Mouse (Mus musculus) small intestine, adult 10 weeks (tissue): ENCODE data around the gene Cyb5r1. TPM values are rescaled to one million over a fixed set of nuclear protein-coding genes. Genes with fewer than 3 reads are reported as not detected.

Experiments
- polyA plus RNA-seq: library from polyadenylated mRNA; stranded (reverse); fragments of 350-450 nt; fragmentation: Illumina TruSeq; extraction: RNeasy Lipid Tissue Mini Kit (QIAGEN cat#74804); gene quantifications from one replicate; pipeline ENCODE4 v1.2.3, GENCODE M21; 2014; ENCODE audit warnings: low replicate concordance

Cyb5r1 gene
- 6.0 TPM for polyA plus RNA-seq

DNA sequence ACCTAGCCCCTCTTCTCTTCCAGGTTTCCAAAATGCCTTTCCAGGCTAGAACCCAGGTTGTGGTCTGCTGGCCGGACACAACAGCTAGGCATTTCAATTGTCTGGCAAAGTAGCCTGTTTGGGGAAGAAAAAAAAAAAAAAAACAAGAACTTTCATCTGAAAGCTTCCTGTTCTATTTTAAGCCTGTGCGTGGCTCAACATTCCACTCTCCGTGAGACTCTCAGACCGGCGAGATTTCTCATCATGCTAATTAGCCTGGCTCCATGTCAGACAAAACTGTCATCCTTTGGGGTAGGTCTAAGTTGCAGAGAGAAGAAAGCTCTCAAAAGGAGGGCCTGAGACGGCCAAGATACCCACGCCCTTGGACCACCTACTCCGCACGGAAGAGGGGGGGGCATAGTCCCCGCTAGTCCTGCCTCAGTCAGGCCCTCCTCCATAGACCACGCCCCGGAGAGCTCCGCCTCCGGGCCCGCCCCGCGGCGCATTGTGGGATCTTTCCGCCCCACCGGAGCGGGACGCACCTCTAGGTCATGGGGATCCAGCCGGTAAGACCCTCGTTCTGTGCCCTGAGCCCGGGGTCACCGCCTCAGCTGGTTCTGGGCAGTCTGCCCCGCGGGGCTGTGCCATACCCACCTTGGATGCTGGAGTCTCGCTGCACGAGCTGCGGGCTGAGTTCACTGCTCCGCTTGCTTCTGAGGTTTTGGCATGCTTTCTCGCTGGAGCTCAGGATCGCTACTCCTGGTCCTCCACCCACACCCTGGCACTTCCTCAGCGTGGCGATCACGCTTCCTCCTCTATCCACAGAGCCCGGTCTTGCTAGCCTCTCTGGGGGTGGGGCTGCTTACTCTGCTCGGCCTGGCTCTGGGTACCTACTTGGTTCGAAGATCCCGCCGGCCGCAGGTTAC, at the start of gene Cyb5r1:
TSS of gene Cyb5r1 (plus strand) at position 51 of the 905 bp plus-strand sequence.

DNA sequence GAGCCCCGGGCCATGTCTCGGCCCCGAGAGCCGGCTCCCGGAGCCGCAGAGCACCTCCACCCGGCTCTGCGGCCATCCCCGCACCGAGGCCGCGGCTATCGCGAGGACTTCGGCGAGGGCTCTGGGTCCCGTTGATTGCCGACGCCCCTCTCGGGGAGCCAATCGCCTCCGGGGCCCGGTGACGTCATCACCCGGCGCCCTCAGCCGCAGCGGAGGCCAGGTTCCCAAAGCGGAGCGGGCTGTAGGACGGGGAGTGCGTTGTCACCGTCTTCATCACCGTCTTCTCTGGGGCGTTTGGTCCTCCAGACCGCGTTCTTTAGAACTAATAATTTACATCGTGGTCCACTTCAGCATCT, 43.5 kb upstream of the Cyb5r1 start, which contains the start of gene Tmem183a:
TSS of gene Tmem183a (minus strand) at position 123 of the 356 bp plus-strand sequence.

DNA sequence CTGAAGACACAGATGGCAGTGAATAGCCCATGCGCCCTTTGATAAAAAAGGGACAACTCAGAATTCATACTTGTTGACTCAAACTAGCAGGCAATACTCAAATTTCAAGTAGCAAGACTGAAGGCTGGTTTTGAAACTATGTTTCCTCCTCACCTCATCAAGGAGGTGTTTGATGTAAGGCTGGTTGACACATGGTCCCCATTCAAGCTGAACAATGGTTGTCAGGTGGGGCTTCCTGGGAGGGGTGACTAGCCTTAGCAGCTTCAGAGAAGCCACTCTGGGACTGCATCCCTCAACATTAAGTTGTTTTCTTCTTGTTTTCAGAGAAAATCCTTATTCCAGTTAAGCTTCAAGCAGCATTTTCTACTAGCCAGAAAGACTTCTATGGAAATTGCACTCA, 19.7 kb upstream of the Cyb5r1 start, which contains the start of gene 4933406M09Rik:
TSS of gene 4933406M09Rik (plus strand) at position 275 of the 400 bp plus-strand sequence.

DNA sequence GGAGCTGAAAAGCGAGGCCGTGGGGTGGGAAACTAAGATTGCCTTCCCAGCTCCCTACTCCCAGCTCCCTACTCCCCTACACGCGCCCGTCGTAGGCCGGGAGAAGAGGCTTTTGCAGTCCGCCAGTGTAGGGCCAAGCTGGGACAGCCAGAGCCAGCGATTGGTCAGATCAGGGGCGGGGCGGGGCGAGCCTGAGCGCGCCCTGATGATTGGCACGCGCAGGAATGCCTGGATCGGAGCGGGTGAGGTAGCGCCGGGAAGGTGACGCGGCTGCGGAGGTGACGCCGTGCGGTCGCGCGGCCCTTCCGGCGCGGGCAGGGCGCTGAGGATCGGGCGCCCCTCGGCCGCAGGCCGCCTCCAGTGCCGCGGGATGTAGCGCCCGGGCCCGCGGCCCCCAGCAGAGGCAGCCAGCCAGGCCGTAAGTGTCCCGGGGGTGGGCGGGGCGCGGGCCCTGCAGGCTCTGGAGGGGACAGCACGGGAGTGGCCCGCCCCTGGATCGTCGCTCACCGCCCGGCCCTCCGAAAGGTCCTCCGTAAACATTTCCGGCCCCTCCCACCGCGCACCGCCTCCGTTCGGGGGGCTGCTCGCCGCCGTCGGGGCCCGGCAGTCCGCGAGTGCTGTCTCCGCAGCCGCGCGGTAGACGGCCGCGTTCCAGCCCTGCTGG, 9.9 kb downstream of the Cyb5r1 start, which contains the start of gene Adipor1:
TSS of gene Adipor1 (plus strand) at position 211 of the 664 bp plus-strand sequence.

DNA sequence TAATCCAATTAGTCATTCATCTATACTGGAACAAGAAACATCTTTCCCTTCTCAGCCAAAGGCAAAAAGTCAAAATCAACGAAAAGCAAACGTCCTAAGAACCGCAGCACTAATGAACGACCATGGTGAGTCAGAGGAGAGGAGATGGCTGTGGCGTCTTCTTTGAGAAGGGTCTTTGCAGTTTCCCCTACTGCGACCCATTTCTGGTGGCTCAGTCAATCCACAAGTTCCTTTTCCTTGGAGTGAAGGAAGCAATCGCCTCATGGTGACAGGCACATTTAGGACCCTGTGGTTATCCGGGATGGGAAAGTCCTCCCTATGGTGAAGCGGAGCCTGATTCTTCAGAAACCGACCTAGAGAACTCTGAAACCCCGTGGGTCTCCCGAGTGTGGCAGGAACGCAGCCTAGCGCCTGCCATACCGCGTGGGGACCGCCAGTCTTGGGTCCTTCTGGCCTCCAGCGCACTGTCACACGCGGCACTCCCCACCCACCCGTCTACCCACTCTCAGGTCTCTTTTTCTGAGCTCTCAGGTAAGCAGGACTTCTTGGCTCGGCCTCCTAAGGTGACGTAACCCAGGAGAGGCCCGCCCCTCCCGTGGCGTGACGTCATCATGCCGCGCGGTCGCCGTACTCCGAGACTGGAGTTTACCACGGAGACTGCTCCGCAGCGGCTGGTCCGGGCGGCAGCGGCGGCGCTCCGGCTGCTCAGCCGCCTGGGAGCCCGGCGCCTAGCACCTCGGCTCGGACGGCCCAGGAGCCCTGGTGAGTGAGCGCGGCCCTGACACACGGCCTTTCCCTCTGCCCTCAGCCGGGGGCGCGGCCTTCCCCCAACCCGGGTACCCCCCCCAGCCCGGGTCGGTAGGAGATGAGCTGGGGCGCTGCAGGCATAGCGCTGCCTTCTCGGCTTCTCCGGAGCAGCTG, 49.8 kb downstream of the Cyb5r1 start, which contains the start of gene Klhl12:
TSS of gene Klhl12 (plus strand) at position 628 of the 921 bp plus-strand sequence.

Other genes starting within 250 kb of the Cyb5r1 start
- not detected for gene Chil1, start 223.4 kb upstream of the Cyb5r1 start, polyA plus RNA-seq
- gene Mybph, start 212.1 kb upstream of the Cyb5r1 start, polyA plus RNA-seq = not detected
- gene Adora1, start 170.1 kb upstream of the Cyb5r1 start, polyA plus RNA-seq = 0.52 TPM
- gene Myog, start 115.6 kb upstream of the Cyb5r1 start, polyA plus RNA-seq = not detected
- 0.82 TPM for gene Ppfia4, start 72.6 kb upstream of the Cyb5r1 start, polyA plus RNA-seq
- gene Tmem183a, start 43.6 kb upstream of the Cyb5r1 start, polyA plus RNA-seq = 186 TPM
- not detected for gene 4933406M09Rik, start 19.6 kb upstream of the Cyb5r1 start, polyA plus RNA-seq
- 51.6 TPM for gene Adipor1, start 9.8 kb downstream of the Cyb5r1 start, polyA plus RNA-seq
- gene Klhl12, start 50.0 kb downstream of the Cyb5r1 start, polyA plus RNA-seq = 15.7 TPM
- 45.4 TPM for gene Rabif, start 89.1 kb downstream of the Cyb5r1 start, polyA plus RNA-seq
- gene Mgat4e, start 144.1 kb downstream of the Cyb5r1 start, polyA plus RNA-seq = not detected
- gene Kdm5b, start 154.6 kb downstream of the Cyb5r1 start, polyA plus RNA-seq = 10.7 TPM
- gene Syt2, start 241.1 kb downstream of the Cyb5r1 start, polyA plus RNA-seq = 0.07 TPM